Mouse (Mus musculus) lung, adult 2 months (tissue): ENCODE measurements around the gene Gm37240.

ENCODE experiments used
- CTCF ChIP-seq: fragments of 200-500 bp; IDR thresholded peaks from 2 replicates; pipeline ENCODE4 v1.5.1; 2011; ENCODE audit warnings: mild to moderate bottlenecking, low read length, control low read depth; ENCODE audit not compliant: insufficient read depth
- POLR2A ChIP-seq: fragments of 200-500 bp; IDR thresholded peaks from 2 replicates; pipeline ENCODE4 v1.6.1; 2011; ENCODE audit warnings: low read depth, mild to moderate bottlenecking, control low read depth, low read length, borderline replicate concordance; ENCODE audit errors: extremely low read depth

DNA sequence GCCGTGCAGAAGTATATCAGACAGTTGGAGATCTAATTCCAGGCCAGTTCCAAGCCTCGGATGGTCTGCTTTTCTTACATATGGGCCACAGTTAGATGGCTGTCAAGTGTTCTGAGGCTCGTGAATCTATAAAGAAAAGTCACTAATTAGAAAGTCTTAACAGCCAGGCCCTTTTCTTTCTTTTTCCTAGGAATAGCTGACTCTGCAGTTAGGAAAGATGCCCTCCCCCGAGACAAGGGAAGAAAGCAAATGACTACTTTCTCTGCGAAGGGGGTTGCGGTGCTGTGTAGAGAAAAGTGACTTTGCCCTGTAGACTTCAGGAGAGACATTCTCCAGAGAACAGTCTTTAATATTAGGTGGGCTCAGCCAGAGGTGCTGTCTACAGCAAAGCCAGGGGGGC, 399.9 kb downstream of the Gm37240 start:
- TF ChIP-seq POLR2A: no peak
- TF ChIP-seq CTCF: no peak
